Mouse (Mus musculus) urinary bladder, postnatal 14 days (tissue): ENCODE measurements around the gene Prrg4.
"Not testable (repeated sequence)": the region's sequence is repeated elsewhere in the genome, so short reads cannot be mapped to it uniquely, and the experiment has no call there.

ENCODE experiments used
- DNase-seq: peaks from one replicate; pipeline ENCODE4 v3.0.0; 2021; ENCODE audit warnings: low spot score

Prrg4 gene

GRCm38 (mm10) chr2:104849276-104849990, at the start of gene Prrg4:
TSS of gene Prrg4 (minus strand) at chr2:104849876.
- DNase-seq: peak; percentile 85

GRCm38 (mm10) chr2:104887882-104888566, 38.3 kb upstream of the Prrg4 start:
- peak; percentile 74 for DNase-seq

- DNase-seq: not testable (repeated sequence)
Observed at GRCm38 (mm10) chr2:104887331-104887730, 37.7 kb upstream of the Prrg4 start.

- DNase-seq: no peak
Observed at GRCm38 (mm10) chr2:104886109-104886508, 36.4 kb upstream of the Prrg4 start.

- no peak for DNase-seq
Observed at GRCm38 (mm10) chr2:104878794-104879193, 29.1 kb upstream of the Prrg4 start.

- no peak for DNase-seq
Observed at GRCm38 (mm10) chr2:104869101-104869500, 19.4 kb upstream of the Prrg4 start.

- no peak for DNase-seq
Observed at GRCm38 (mm10) chr2:104867282-104867855, 17.7 kb upstream of the Prrg4 start, which contains the start of gene Ccdc73. TSS of gene Ccdc73 (plus strand) at chr2:104867805.

- no peak for DNase-seq
Observed at GRCm38 (mm10) chr2:104864176-104864860, 14.6 kb upstream of the Prrg4 start.

- DNase-seq: no peak
Observed at GRCm38 (mm10) chr2:104860426-104860825, 10.8 kb upstream of the Prrg4 start.

- no peak for DNase-seq
Observed at GRCm38 (mm10) chr2:104859060-104859459, 9.4 kb upstream of the Prrg4 start.

GRCm38 (mm10) chr2:104858083-104858482, 8.4 kb upstream of the Prrg4 start:
- DNase-seq: not testable (repeated sequence)

- DNase-seq: no peak
Observed at GRCm38 (mm10) chr2:104856218-104856617, 6.5 kb upstream of the Prrg4 start.

- DNase-seq: no peak
Observed at GRCm38 (mm10) chr2:104855732-104856131, 6.1 kb upstream of the Prrg4 start.

- no peak for DNase-seq
Observed at GRCm38 (mm10) chr2:104854836-104855235, 5.2 kb upstream of the Prrg4 start.

- DNase-seq: no peak
Observed at GRCm38 (mm10) chr2:104852546-104852945, 2.9 kb upstream of the Prrg4 start.

GRCm38 (mm10) chr2:104851686-104852085, 2.0 kb upstream of the Prrg4 start:
- DNase-seq: no peak

GRCm38 (mm10) chr2:104849991-104850359, 299 bp upstream of the Prrg4 start:
- DNase-seq: no peak

GRCm38 (mm10) chr2:104848235-104849161, 1.2 kb downstream of the Prrg4 start:
- DNase-seq: peak; percentile 43

GRCm38 (mm10) chr2:104847645-104848044, 2.0 kb downstream of the Prrg4 start:
- DNase-seq: peak; percentile 36

GRCm38 (mm10) chr2:104846638-104847414, 2.9 kb downstream of the Prrg4 start:
- no peak for DNase-seq

GRCm38 (mm10) chr2:104842559-104842958, 7.1 kb downstream of the Prrg4 start:
- no peak for DNase-seq
